Mouse (Mus musculus) C2C12 (cell line): ENCODE results near the gene Dock4.

Source experiments
- CEBPB ChIP-seq: IDR thresholded peaks from one replicate; pipeline ENCODE4 v1.6.1; 2011; ENCODE audit warnings: low read depth, mild to moderate bottlenecking, control low read depth, moderate library complexity
- CTCF ChIP-seq: IDR thresholded peaks from one replicate; pipeline ENCODE4 v1.5.1; 2011; ENCODE audit not compliant: control insufficient read depth, insufficient read depth, insufficient read length
- FOSL1 ChIP-seq: IDR thresholded peaks from one replicate; pipeline ENCODE4 v1.8.0; 2011; ENCODE audit warnings: mild to moderate bottlenecking, low read length; ENCODE audit not compliant: poor library complexity, insufficient read depth, severe bottlenecking
- MAX ChIP-seq: IDR thresholded peaks from one replicate; pipeline ENCODE4 v1.6.1; 2011; ENCODE audit warnings: mild to moderate bottlenecking, control low read depth
- MYOD1 ChIP-seq: IDR thresholded peaks from one replicate; pipeline ENCODE4 v1.6.1; 2011; ENCODE audit warnings: low read depth; ENCODE audit not compliant: control insufficient read depth, insufficient read length
- MYOG ChIP-seq: IDR thresholded peaks from one replicate; pipeline ENCODE4 v1.6.1; 2011; ENCODE audit not compliant: control insufficient read depth, insufficient read length; ENCODE audit errors: extremely low read depth
- USF1 ChIP-seq: IDR thresholded peaks from one replicate; pipeline ENCODE4 v1.6.1; 2011; ENCODE audit warnings: low read depth, mild to moderate bottlenecking, control low read depth, moderate library complexity

GRCm38 (mm10) chr12:40870387-40870786 lies 424.6 kb downstream of the Dock4 start:
- TF ChIP-seq CTCF, result no peak
- no peak for TF ChIP-seq USF1
- TF ChIP-seq CEBPB, result no peak
- no peak for TF ChIP-seq MYOD1
- no peak for TF ChIP-seq MYOG
- TF ChIP-seq MAX, result no peak
- TF ChIP-seq FOSL1, result no peak
